Mouse (Mus musculus): ENCODE results near the gene St13. TPM values are rescaled to one million over a fixed set of nuclear protein-coding genes. Genes with fewer than 3 reads are reported as not detected.

Gene St13
- polyA plus RNA-seq, 1 experiment from 2014 or later = 130 TPM

GRCm38 (mm10) chr15:81324979-81325378, 74.9 kb downstream of the St13 start:
- DNase-seq (ENCODE audit: low spot score) = no peak

- DNase-seq (ENCODE audit: low spot score) = no peak
These were observed 79.7 kb downstream of the St13 start for GRCm38 (mm10) chr15:81320137-81320536.

DNA sequence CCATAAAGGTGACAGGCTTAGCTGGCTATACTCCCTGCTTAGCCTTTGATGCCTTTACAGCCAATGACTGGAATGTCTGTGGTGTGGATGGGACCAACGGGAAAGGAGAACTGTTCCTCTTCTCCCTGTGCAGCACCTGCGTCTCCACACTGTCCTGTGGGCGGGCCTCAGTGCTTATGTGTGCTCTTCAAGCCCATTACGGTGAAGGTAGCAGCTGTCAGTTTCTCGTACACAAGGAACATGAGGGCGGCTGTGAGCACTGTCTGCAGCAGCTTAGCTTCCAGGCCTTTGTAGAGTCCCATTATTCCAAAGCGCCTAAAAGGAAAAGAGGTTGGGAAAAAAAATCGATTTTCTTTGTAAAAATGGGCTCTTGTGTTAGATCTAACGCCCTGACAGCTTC, 80.4 kb downstream of the St13 start:
- DNase-seq (ENCODE audit: low spot score) = no peak

GRCm38 (mm10) chr15:81313928-81314327, 85.9 kb downstream of the St13 start:
- no peak for DNase-seq (ENCODE audit: low spot score)

Other genes with a start within 250 kb of the St13 start
- 17.3 and 19.0 TPM in 2 replicates for gene Mrtfa, start 209.3 kb downstream of the St13 start, polyA plus RNA-seq (2015; fragmentation: Nextera tagmentation; extraction: Ambion mirVana)
- gene Mchr1, start 164.6 kb downstream of the St13 start, polyA plus RNA-seq (2015; fragmentation: Nextera tagmentation; extraction: Ambion mirVana) = 0.10 and 0.26 TPM in 2 replicates
- gene Slc25a17, start 39.3 kb downstream of the St13 start, polyA plus RNA-seq (2015; fragmentation: Nextera tagmentation; extraction: Ambion mirVana) = 105 and 106 TPM in 2 replicates
- gene Xpnpep3, start 61 bp upstream of the St13 start, polyA plus RNA-seq (2015; fragmentation: Nextera tagmentation; extraction: Ambion mirVana) = 6.9 and 9.4 TPM in 2 replicates
- 0.63 and 1.4 TPM in 2 replicates for gene Dnajb7, start 8.2 kb upstream of the St13 start, polyA plus RNA-seq (2015; fragmentation: Nextera tagmentation; extraction: Ambion mirVana)
- gene Rbx1, start 66.2 kb upstream of the St13 start, polyA plus RNA-seq (2015; fragmentation: Nextera tagmentation; extraction: Ambion mirVana) = 650 and 668 TPM in 2 replicates
- gene Ep300, start 185.3 kb upstream of the St13 start, polyA plus RNA-seq (2015; fragmentation: Nextera tagmentation; extraction: Ambion mirVana) = 9.5 and 11.7 TPM in 2 replicates